Mouse (Mus musculus) embryonic facial prominence, embryonic 10.5 days (tissue): Measurements from ENCODE around the gene Olfr959. TPM values are rescaled to one million over a fixed set of nuclear protein-coding genes. Genes with fewer than 3 reads are reported as not detected.

Experiments used
- DNase-seq: peaks from one replicate; pipeline ENCODE4 v3.0.0-alpha.2; 2017; ENCODE audit warnings: low spot score
- H3K27ac ChIP-seq: fragments of 300-500 bp; sonication (generic); replicated peaks from 2 replicates; pipeline ENCODE4 v1.5.1; 2016; ENCODE audit warnings: mild to moderate bottlenecking
- H3K27me3 ChIP-seq: fragments of 300-500 bp; sonication (generic); replicated peaks from 2 replicates; pipeline ENCODE4 v1.6.1; 2016; ENCODE audit warnings: low read depth, mild to moderate bottlenecking; ENCODE audit not compliant: poor library complexity, severe bottlenecking
- H3K36me3 ChIP-seq: fragments of 300-500 bp; sonication (generic); replicated peaks from 2 replicates; pipeline ENCODE4 v1.6.1; 2016; ENCODE audit warnings: mild to moderate bottlenecking, moderate library complexity
- H3K4me1 ChIP-seq: fragments of 300-500 bp; sonication (generic); 2 replicates; pipeline ENCODE4 v1.6.1; 2016
- H3K4me3 ChIP-seq: fragments of 300-500 bp; sonication (generic); 2 replicates; pipeline ENCODE4 v1.5.1; 2016; ENCODE audit warnings: mild to moderate bottlenecking, moderate library complexity
- H3K9me3 ChIP-seq: fragments of 300-500 bp; sonication (generic); 2 replicates; pipeline ENCODE4 v1.6.1; 2016; ENCODE audit warnings: mild to moderate bottlenecking
- WGBS: fragments of 180-500 bp; shearing (Covaris S2); methylation state at CpG from one replicate; pipeline ENCODE4 v1.1.7; 2016; 5-methylcytosine and 5-hydroxymethylcytosine counted together
- polyA plus RNA-seq: library from polyadenylated mRNA; unstranded; fragments of >200 nt; fragmentation: Nextera tagmentation; extraction: Ambion mirVana; gene quantifications from 2 replicates; pipeline ENCODE4 v1.2.1, GENCODE M21; 2016

The Olfr959 gene
- polyA plus RNA-seq, 1 experiment from 2014 or later, result not detected

- no peak for DNase-seq
- no peak overlapping the region for H3K4me3 ChIP-seq
- no peaks in the 10 kb centered on the region for H3K27me3 ChIP-seq
- H3K36me3 ChIP-seq, result no peaks in the 10 kb centered on the region
- 58% methylated on average over 3 of the region's 3 CpGs for whole genome bisulfite sequencing
- H3K27ac ChIP-seq, result peak overlapping the region; percentile 21; the same call in 1 of the 2 replicates
- 0 out of 2 replicates have a peak, but pooled peaks cover 5% of the 10 kb centered on the region for H3K4me1 ChIP-seq
- H3K9me3 ChIP-seq, result no peaks in the 10 kb centered on the region
Measured at GRCm38 (mm10) chr9:39557529-39558348, 17.6 kb downstream of the Olfr959 start.

- Histone ChIP-seq H3K4me1 (0 out of 2 replicates have a peak, but pooled peaks cover 5% of the 10 kb centered on the region), H3K27ac (no peak within 1 kb of the TSS), H3K36me3 (no peaks in the 10 kb centered on the region), H3K9me3 (no peaks in the 10 kb centered on the region), H3K27me3 (no peaks in the 10 kb centered on the region), H3K4me3 (no peak within 1 kb of the TSS)
- 73% methylated on average over 2 of the region's 2 CpGs for WGBS
- DNase-seq, result no peak
Measured at GRCm38 (mm10) chr9:39553946-39554345, 21.4 kb downstream of the Olfr959 start, which contains the start of gene Olfr958. Gene Olfr958 (minus strand): TSS chr9:39554054.

DNA sequence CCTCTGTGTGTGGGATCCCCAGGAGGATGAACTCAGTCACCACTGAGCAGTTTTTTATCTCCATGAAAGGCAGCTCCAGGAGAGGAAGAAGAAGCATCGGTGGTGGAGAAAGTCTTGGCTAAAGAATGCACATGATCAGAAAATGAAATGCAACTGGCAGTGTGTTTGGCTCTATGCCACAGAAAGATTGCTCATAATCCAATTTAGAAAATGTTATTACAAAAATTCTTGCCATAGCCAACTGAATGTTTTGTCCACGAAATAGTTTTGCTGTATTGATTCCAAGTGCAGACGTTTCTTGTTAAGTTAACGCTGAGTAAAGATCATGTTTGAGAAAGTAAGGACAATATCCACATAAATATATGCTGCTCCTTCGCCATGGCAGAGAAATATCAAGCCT lies 24.6 kb downstream of the Olfr959 start:
- Histone ChIP-seq H3K27ac (no peak overlapping the region), H3K36me3 (no peaks in the 10 kb centered on the region), H3K27me3 (no peaks in the 10 kb centered on the region), H3K4me3 (no peak overlapping the region), H3K4me1 (no peaks in the 10 kb centered on the region), H3K9me3 (no peaks in the 10 kb centered on the region)
- 83% methylated on average over 5 of the region's 5 CpGs for WGBS
- no peak for DNase-seq

DNA sequence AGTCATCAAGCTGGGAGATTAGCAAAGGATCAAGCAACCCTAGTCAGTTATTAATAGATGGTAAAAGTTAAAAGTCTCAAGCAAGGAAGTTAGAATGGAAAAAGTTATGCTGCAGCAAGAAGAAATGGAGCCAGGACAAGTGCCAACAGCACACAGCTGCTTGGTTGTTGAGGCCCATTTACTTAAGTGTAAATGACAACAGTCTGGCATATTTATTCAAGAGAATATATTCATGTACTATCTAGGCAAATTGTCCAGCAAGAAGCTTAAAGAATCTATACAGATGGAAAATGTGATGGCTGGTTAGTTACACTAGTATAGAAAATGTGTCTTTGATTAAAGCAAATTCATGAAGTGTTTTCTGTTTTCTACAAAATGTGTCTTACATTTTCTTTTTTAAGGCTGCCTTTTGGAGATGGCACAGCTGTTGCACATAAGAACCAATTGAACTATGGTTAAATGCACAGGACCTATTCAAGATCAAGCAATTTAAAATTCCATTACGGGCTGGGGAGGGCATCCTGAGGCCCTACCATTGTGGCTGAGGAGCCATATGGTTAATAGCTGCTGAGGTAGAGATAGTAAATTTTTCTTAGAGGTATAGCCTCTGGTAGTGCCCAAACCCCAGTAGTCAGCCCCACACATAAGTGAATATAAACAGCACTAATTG lies 51.6 kb downstream of the Olfr959 start:
- H3K9me3 ChIP-seq, result no peaks in the 10 kb centered on the region
- DNase-seq, result no peak
- no peaks in the 10 kb centered on the region for H3K4me1 ChIP-seq
- no peak overlapping the region for H3K27ac ChIP-seq
- no peak overlapping the region for H3K4me3 ChIP-seq
- H3K36me3 ChIP-seq, result no peaks in the 10 kb centered on the region
- H3K27me3 ChIP-seq, result no peaks in the 10 kb centered on the region
- 72% methylated on average over 1 of the region's 1 CpGs for WGBS

Other genes starting within 250 kb of the Olfr959 start
- not detected in 2 replicates for gene Olfr948, start 249.5 kb downstream of the Olfr959 start, polyA plus RNA-seq
- gene Olfr951, start 188.2 kb downstream of the Olfr959 start, polyA plus RNA-seq, result not detected in 2 replicates
- gene Olfr952, start 148.4 kb downstream of the Olfr959 start, polyA plus RNA-seq, result not detected in 2 replicates
- not detected in 2 replicates for gene Olfr954, start 118.9 kb downstream of the Olfr959 start, polyA plus RNA-seq
- gene Olfr955, start 103.6 kb downstream of the Olfr959 start, polyA plus RNA-seq, result not detected in 2 replicates
- not detected in 2 replicates for gene Olfr44, start 81.6 kb downstream of the Olfr959 start, polyA plus RNA-seq
- gene Olfr957, start 59.8 kb downstream of the Olfr959 start, polyA plus RNA-seq, result not detected in 2 replicates
- not detected in 2 replicates for gene Olfr958, start 21.5 kb downstream of the Olfr959 start, polyA plus RNA-seq
- 6.8 and 10.4 TPM in 2 replicates for gene AW551984, start 28.8 kb upstream of the Olfr959 start, polyA plus RNA-seq
- not detected in 2 replicates for gene Olfr148, start 35.1 kb upstream of the Olfr959 start, polyA plus RNA-seq
- not detected in 2 replicates for gene Olfr960, start 45.8 kb upstream of the Olfr959 start, polyA plus RNA-seq
- not detected in 2 replicates for gene Olfr961, start 69.5 kb upstream of the Olfr959 start, polyA plus RNA-seq
- not detected in 2 replicates for gene Olfr963, start 91.6 kb upstream of the Olfr959 start, polyA plus RNA-seq
- gene Olfr149, start 131.5 kb upstream of the Olfr959 start, polyA plus RNA-seq, result 0.05 TPM in 1 of 2 replicates, not detected in the other
- not detected in 2 replicates for gene Olfr965, start 135.8 kb upstream of the Olfr959 start, polyA plus RNA-seq
- not detected in 2 replicates for gene Olfr150, start 155.4 kb upstream of the Olfr959 start, polyA plus RNA-seq
- not detected in 2 replicates for gene Olfr967, start 170.7 kb upstream of the Olfr959 start, polyA plus RNA-seq
- not detected in 2 replicates for gene Olfr968, start 207.7 kb upstream of the Olfr959 start, polyA plus RNA-seq
- gene Olfr969, start 215.4 kb upstream of the Olfr959 start, polyA plus RNA-seq, result not detected in 2 replicates
- not detected in 2 replicates for gene Olfr970, start 233.3 kb upstream of the Olfr959 start, polyA plus RNA-seq